Mouse (Mus musculus): ENCODE data around the gene Olfr285. TPM values are rescaled to one million over a fixed set of nuclear protein-coding genes. Genes with fewer than 3 reads are reported as not detected.

Olfr285 gene
- not detected for polyA plus RNA-seq (2014; fragmentation: Illumina TruSeq; extraction: RNeasy Lipid Tissue Mini Kit (QIAGEN cat#74804); ENCODE audit: low read depth, low replicate concordance)

DNA sequence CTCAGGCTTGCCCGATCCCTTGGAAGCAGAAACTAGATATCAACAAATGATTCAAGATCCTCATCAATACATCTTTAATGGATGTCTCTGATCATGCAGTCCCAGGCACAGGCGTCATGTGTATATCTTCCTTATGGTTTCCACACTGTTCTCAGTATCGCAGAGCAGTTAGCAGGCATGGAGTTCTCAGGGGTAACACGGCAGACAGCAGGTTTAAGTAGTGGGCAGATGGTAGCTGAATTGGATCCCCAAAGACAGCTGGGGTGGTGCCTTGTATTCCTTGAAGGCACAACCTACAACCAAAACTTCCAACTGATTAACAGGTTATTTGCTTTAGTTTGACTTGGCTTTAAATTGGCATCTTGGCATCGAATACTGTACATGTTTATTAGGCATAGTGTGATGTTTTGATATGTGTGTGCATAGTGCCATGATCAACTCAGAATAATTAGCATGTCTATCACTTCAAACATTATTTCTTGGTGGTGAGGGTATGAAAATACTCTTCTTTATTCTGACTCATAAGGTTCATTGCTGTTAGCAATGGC lies at the start of gene Olfr285:
TSS of gene Olfr285 (minus strand) at position 177 of the 548 bp plus-strand sequence.

DNA sequence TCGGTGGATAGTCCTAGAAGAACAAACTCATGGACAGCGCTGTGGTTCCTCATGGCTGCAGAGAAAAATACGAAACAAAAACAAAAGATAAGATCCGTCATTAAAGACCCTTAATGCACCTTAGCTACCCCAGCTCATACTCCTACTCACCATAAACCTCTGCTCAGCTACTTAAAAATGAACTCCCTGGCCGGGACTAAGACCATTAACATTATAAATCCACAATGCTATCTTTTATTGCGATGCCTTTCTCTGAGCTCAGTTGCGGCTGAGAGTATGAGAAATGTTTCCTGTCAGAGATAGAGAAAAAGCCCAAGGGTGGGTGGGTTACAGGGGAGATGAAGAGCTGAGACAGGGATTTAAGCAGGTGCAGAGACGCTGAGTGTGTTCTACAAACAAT lies 23.7 kb upstream of the Olfr285 start, which contains the start of gene Olfr284:
TSS of gene Olfr284 (minus strand) at position 101 of the 400 bp plus-strand sequence.

DNA sequence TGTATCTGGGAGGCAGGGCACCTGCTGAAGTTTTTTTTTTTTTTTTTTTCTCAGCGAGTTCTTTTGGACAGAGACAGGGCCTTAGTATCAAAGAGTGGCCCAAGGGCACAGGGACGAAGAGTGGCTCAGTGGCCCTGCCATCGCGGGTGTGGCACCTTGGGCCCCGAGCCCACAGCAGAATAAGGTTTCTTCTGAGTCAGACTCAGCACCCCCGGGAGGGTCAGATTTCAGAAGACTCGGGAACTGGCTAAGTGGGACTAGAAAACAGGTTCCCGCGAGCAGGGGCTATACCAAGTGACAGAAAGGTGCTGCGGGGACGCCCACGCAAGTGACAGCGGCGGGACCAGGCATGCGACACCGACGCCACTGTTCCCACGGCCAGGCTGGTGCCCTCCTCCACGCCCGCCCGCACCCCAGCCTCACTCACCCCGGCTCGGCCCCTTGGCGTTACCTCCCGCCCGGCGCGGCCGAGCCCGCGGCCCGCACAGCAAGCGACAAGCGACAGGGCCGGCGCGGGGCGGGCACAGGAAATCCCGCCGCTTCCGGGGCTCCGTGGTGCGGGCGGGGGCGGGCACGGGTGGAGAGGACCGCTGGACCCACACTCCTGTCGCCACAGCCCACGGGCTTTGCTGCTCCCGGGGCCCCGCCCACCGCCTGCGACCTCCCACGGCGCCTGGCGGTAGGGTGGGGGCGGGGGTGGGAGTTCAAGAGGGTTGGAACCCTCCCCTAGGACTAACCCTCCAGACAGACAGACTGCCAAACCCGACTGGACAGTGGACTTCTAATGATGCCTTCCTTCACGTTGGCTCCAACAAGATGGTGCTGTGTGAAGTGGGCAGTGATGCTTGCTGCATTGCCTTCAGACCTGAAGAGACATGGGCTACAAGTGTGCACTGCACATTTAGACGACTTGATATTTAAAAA lies 21.3 kb downstream of the Olfr285 start, which contains the start of gene Zfp641:
TSS of gene Zfp641 (minus strand) at position 534 of the 924 bp plus-strand sequence.

Other genes starting within 250 kb of the Olfr285 start
- gene Pfkm, start 224.8 kb downstream of the Olfr285 start, polyA plus RNA-seq (2014; fragmentation: Illumina TruSeq; extraction: RNeasy Lipid Tissue Mini Kit (QIAGEN cat#74804); ENCODE audit: low read depth, low replicate concordance) = 21.6 TPM
- gene Senp1, start 223.6 kb downstream of the Olfr285 start, polyA plus RNA-seq (2014; fragmentation: Illumina TruSeq; extraction: RNeasy Lipid Tissue Mini Kit (QIAGEN cat#74804); ENCODE audit: low read depth, low replicate concordance) = 17.6 TPM
- gene Asb8, start 151.7 kb downstream of the Olfr285 start, polyA plus RNA-seq (2014; fragmentation: Illumina TruSeq; extraction: RNeasy Lipid Tissue Mini Kit (QIAGEN cat#74804); ENCODE audit: low read depth, low replicate concordance) = 23.7 TPM
- gene Ccdc184, start 150.2 kb downstream of the Olfr285 start, polyA plus RNA-seq (2014; fragmentation: Illumina TruSeq; extraction: RNeasy Lipid Tissue Mini Kit (QIAGEN cat#74804); ENCODE audit: low read depth, low replicate concordance) = 0.57 TPM
- not detected for gene Olfr288, start 121.8 kb downstream of the Olfr285 start, polyA plus RNA-seq (2014; fragmentation: Illumina TruSeq; extraction: RNeasy Lipid Tissue Mini Kit (QIAGEN cat#74804); ENCODE audit: low read depth, low replicate concordance)
- gene Gm44579, start 96.4 kb downstream of the Olfr285 start, polyA plus RNA-seq (2014; fragmentation: Illumina TruSeq; extraction: RNeasy Lipid Tissue Mini Kit (QIAGEN cat#74804); ENCODE audit: low read depth, low replicate concordance) = not detected
- gene Olfr287, start 96.3 kb downstream of the Olfr285 start, polyA plus RNA-seq (2014; fragmentation: Illumina TruSeq; extraction: RNeasy Lipid Tissue Mini Kit (QIAGEN cat#74804); ENCODE audit: low read depth, low replicate concordance) = not detected
- not detected for gene Olfr286, start 82.9 kb downstream of the Olfr285 start, polyA plus RNA-seq (2014; fragmentation: Illumina TruSeq; extraction: RNeasy Lipid Tissue Mini Kit (QIAGEN cat#74804); ENCODE audit: low read depth, low replicate concordance)
- gene H1fnt, start 60.1 kb downstream of the Olfr285 start, polyA plus RNA-seq (2014; fragmentation: Illumina TruSeq; extraction: RNeasy Lipid Tissue Mini Kit (QIAGEN cat#74804); ENCODE audit: low read depth, low replicate concordance) = 15.9 TPM
- 3.6 TPM for gene Zfp641, start 21.2 kb downstream of the Olfr285 start, polyA plus RNA-seq (2014; fragmentation: Illumina TruSeq; extraction: RNeasy Lipid Tissue Mini Kit (QIAGEN cat#74804); ENCODE audit: low read depth, low replicate concordance)
- not detected for gene Olfr284, start 23.6 kb upstream of the Olfr285 start, polyA plus RNA-seq (2014; fragmentation: Illumina TruSeq; extraction: RNeasy Lipid Tissue Mini Kit (QIAGEN cat#74804); ENCODE audit: low read depth, low replicate concordance)
- not detected for gene Olfr283, start 63.6 kb upstream of the Olfr285 start, polyA plus RNA-seq (2014; fragmentation: Illumina TruSeq; extraction: RNeasy Lipid Tissue Mini Kit (QIAGEN cat#74804); ENCODE audit: low read depth, low replicate concordance)
- gene Olfr282, start 113.9 kb upstream of the Olfr285 start, polyA plus RNA-seq (2014; fragmentation: Illumina TruSeq; extraction: RNeasy Lipid Tissue Mini Kit (QIAGEN cat#74804); ENCODE audit: low read depth, low replicate concordance) = not detected
- gene Olfr281, start 135.2 kb upstream of the Olfr285 start, polyA plus RNA-seq (2014; fragmentation: Illumina TruSeq; extraction: RNeasy Lipid Tissue Mini Kit (QIAGEN cat#74804); ENCODE audit: low read depth, low replicate concordance) = not detected
- not detected for gene OR5BS1P, start 152.5 kb upstream of the Olfr285 start, polyA plus RNA-seq (2014; fragmentation: Illumina TruSeq; extraction: RNeasy Lipid Tissue Mini Kit (QIAGEN cat#74804); ENCODE audit: low read depth, low replicate concordance)
- not detected for gene Lalba, start 165.4 kb upstream of the Olfr285 start, polyA plus RNA-seq (2014; fragmentation: Illumina TruSeq; extraction: RNeasy Lipid Tissue Mini Kit (QIAGEN cat#74804); ENCODE audit: low read depth, low replicate concordance)
- gene Olfr279, start 175.0 kb upstream of the Olfr285 start, polyA plus RNA-seq (2014; fragmentation: Illumina TruSeq; extraction: RNeasy Lipid Tissue Mini Kit (QIAGEN cat#74804); ENCODE audit: low read depth, low replicate concordance) = not detected
- gene Kansl2, start 216.9 kb upstream of the Olfr285 start, polyA plus RNA-seq (2014; fragmentation: Illumina TruSeq; extraction: RNeasy Lipid Tissue Mini Kit (QIAGEN cat#74804); ENCODE audit: low read depth, low replicate concordance) = 45.0 TPM

All from adipose tissue, adult 10 weeks (tissue).